Mouse (Mus musculus) kidney, adult 2 months (tissue): ENCODE data around the gene Cit.

Experiments used
- CTCF ChIP-seq: fragments of 200-500 bp; conservative IDR thresholded peaks from 2 replicates; pipeline ENCODE4 v1.5.1; 2011; ENCODE audit warnings: low read depth, mild to moderate bottlenecking, control low read depth, low read length, moderate library complexity, mixed read lengths; ENCODE audit not compliant: insufficient read depth, insufficient read length
- POLR2A ChIP-seq: fragments of 200-500 bp; IDR thresholded peaks from one replicate; pipeline ENCODE4 v1.6.1; 2011; ENCODE audit warnings: low read depth, low read length, control low read depth

- TF ChIP-seq CTCF: no peak
- no peak for TF ChIP-seq POLR2A
These were observed 207.1 kb downstream of the Cit start for GRCm38 (mm10) chr5:116052171-116052570.
